Mouse (Mus musculus) myocyte (in vitro differentiated cells): ENCODE data around the gene Mia. TPM values are rescaled to one million over a fixed set of nuclear protein-coding genes. Genes with fewer than 3 reads are reported as not detected.

Experiments
- H3K27me3 ChIP-seq: one replicate; pipeline ENCODE4 v1.6.1; 2011; ENCODE audit not compliant: control insufficient read depth, insufficient read depth, insufficient read length
- H3K36me3 ChIP-seq: one replicate; pipeline ENCODE4 v1.6.1; 2011; ENCODE audit not compliant: control insufficient read depth, insufficient read depth
- H3K4me2 ChIP-seq: one replicate; pipeline ENCODE4 v1.6.1; 2011; ENCODE audit warnings: low read depth, control low read depth
- H3K4me3 ChIP-seq: one replicate; pipeline ENCODE4 v1.5.1; 2011; ENCODE audit warnings: mild to moderate bottlenecking, control low read depth, moderate library complexity
- H3K79me2 ChIP-seq: one replicate; pipeline ENCODE4 v1.6.1; 2011; ENCODE audit not compliant: control insufficient read depth, insufficient read depth
- H3ac ChIP-seq: one replicate; pipeline ENCODE4 v1.6.1; 2011; ENCODE audit not compliant: control insufficient read depth, insufficient read length
- CEBPB ChIP-seq: IDR thresholded peaks from 2 replicates; pipeline ENCODE4 v1.6.1; 2011; ENCODE audit warnings: mild to moderate bottlenecking, moderate library complexity; ENCODE audit not compliant: poor library complexity, insufficient read depth, severe bottlenecking
- E2F4 ChIP-seq: IDR thresholded peaks from one replicate; pipeline ENCODE4 v1.6.1; 2011; ENCODE audit warnings: mild to moderate bottlenecking, control low read depth, moderate library complexity; ENCODE audit not compliant: insufficient read depth
- MAX ChIP-seq: IDR thresholded peaks from one replicate; pipeline ENCODE4 v1.6.1; 2011; ENCODE audit warnings: low read depth, mild to moderate bottlenecking, control low read depth
- MYOD1 ChIP-seq, 3 experiments: IDR thresholded peaks; one replicate each; pipeline ENCODE4 v1.6.1; 2011; ENCODE audit warnings: control low read depth in 2 of 3, low read depth in 2 of 3, mild to moderate bottlenecking in 2 of 3, moderate library complexity in 1 of 3; ENCODE audit not compliant: insufficient read length in 2 of 3, control insufficient read depth in 1 of 3
- MYOG ChIP-seq, 3 experiments: IDR thresholded peaks; one replicate each; pipeline ENCODE4 v1.6.1; 2011; ENCODE audit warnings: control low read depth in 2 of 3, low read depth in 2 of 3, mild to moderate bottlenecking in 2 of 3; ENCODE audit not compliant: insufficient read length in 2 of 3, control insufficient read depth in 1 of 3, insufficient read depth in 1 of 3
- POLR2A ChIP-seq: IDR thresholded peaks from one replicate; pipeline ENCODE4 v1.6.1; 2011; ENCODE audit warnings: low read depth, mild to moderate bottlenecking, control low read depth, moderate library complexity; ENCODE audit not compliant: insufficient read length
- POLR2AphosphoS2 ChIP-seq: IDR thresholded peaks from one replicate; pipeline ENCODE4 v1.6.1; 2011; ENCODE audit warnings: low read depth, control low read depth; ENCODE audit not compliant: insufficient read length
- REST ChIP-seq: IDR thresholded peaks from one replicate; pipeline ENCODE4 v1.6.1; 2011; ENCODE audit warnings: mild to moderate bottlenecking, control low read depth, moderate library complexity; ENCODE audit not compliant: insufficient read depth, insufficient read length
- SRF ChIP-seq: IDR thresholded peaks from one replicate; pipeline ENCODE4 v1.6.1; 2011; ENCODE audit warnings: low read depth; ENCODE audit not compliant: control insufficient read depth, insufficient read length
- TCF12 ChIP-seq: IDR thresholded peaks from one replicate; pipeline ENCODE4 v1.6.1; 2011; ENCODE audit warnings: mild to moderate bottlenecking, control low read depth; ENCODE audit not compliant: poor library complexity, insufficient read depth, severe bottlenecking
- TCF3 ChIP-seq: IDR thresholded peaks from one replicate; pipeline ENCODE4 v1.6.1; 2011; ENCODE audit warnings: low read depth, control low read depth; ENCODE audit not compliant: insufficient read length
- USF1 ChIP-seq: IDR thresholded peaks from one replicate; pipeline ENCODE4 v1.6.1; 2011; ENCODE audit warnings: low read depth, mild to moderate bottlenecking, control low read depth, moderate library complexity
- polyA plus RNA-seq: library from polyadenylated mRNA; unstranded; fragments of >200 nt; fragmentation: generic; extraction: Trizol; gene quantifications from one replicate; pipeline ENCODE4 v1.2.1, GENCODE M21; 2012; ENCODE audit warnings: missing spikeins

Gene Mia
- polyA plus RNA-seq, 1 experiment: 0.13 TPM

DNA sequence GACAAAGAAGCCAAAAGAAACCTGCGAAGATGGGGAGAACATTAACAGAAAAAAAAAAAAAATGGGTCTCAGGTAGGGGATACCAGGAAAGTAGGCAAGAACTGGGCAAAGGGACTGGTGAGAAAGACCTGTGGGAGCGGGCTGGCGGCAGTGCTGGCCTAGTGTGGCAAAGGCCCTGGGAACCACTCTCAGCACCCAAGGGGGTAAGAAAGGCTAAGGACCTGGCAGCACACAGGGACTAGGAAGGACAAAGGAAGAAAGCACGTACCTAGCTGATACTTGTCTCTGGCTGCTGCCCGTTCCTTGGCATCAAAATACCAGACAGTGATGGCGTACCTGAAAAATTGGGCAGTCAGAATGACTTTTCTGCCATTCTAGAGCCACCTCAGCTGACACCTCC, 21.7 kb downstream of the Mia start:
- Histone ChIP-seq H3ac (no peak overlapping the region), H3K4me3 (no peak overlapping the region), H3K4me2 (no peak overlapping the region), H3K79me2 (no peaks in the 10 kb centered on the region), H3K36me3 (no peaks in the 10 kb centered on the region), H3K27me3 (no peaks in the 10 kb centered on the region)
- TF ChIP-seq MYOD1 (IDR thresholded peaks at IDR 0.05; ENCODE audit: control insufficient read depth in 1 of 3, insufficient read length in 2 of 3, low read depth in 2 of 3) (no peak), POLR2A (no peak), MAX (no peak), USF1 (no peak), SRF (no peak), TCF12 (no peak), CEBPB (no peak), REST (no peak), MYOG (IDR thresholded peaks at IDR 0.05; ENCODE audit: control insufficient read depth in 1 of 3, insufficient read depth in 1 of 3, insufficient read length in 2 of 3, low read depth in 2 of 3) (no peak), TCF3 (no peak), E2F4 (no peak), POLR2AphosphoS2 (no peak)

DNA sequence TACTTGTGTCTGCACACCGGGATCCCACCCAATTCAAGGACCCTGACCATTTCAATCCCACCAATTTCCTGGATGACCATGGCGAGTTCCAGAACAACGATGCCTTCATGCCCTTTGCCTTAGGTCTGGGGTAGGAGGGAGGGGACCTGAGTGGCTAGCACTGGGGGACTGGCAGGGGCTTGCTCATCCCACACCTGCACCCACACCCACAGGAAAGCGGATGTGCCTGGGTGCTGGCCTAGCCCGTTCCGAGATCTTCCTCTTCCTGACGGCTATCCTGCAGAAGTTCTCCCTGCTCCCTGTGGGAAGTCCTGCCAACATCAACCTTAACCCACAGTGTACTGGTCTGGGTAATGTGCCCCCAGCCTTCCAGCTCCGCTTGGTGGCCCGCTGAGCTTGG, 22.8 kb downstream of the Mia start:
- H3K27me3 ChIP-seq: no peaks in the 10 kb centered on the region
- H3K79me2 ChIP-seq: no peaks in the 10 kb centered on the region
- no peaks in the 10 kb centered on the region for H3K36me3 ChIP-seq
- H3K4me3 ChIP-seq: no peak overlapping the region
- no peak overlapping the region for H3ac ChIP-seq
- TF ChIP-seq MAX (no peak), MYOG (IDR thresholded peaks at IDR 0.05; ENCODE audit: control insufficient read depth in 1 of 3, insufficient read depth in 1 of 3, insufficient read length in 2 of 3, low read depth in 2 of 3) (no peak), TCF12 (no peak), TCF3 (no peak), E2F4 (no peak), REST (no peak), POLR2AphosphoS2 (no peak), SRF (no peak), MYOD1 (IDR thresholded peaks at IDR 0.05; ENCODE audit: control insufficient read depth in 1 of 3, insufficient read length in 2 of 3, low read depth in 2 of 3) (no peak), USF1 (no peak), POLR2A (no peak), CEBPB (no peak)
- H3K4me2 ChIP-seq: no peak overlapping the region

DNA sequence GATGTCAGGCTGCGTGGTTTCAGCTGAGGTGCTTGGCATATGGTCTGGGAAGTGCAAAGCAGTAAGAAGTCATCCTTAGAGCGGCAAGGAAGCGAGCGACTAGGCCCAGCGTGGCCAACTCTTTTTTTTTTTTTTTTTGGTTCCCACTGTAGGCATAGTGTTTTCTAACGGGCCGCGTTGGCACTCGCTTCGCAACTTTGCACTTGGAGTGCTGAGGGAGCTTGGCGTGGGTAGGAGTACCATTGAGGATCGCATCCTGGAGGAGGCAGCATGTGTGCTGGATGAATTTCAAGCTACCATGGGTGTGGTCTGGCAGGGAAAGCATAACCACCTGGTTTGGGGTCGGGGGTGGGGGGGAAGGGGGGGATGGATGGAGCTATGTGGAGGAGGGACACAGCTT, 25.0 kb downstream of the Mia start:
- no peak overlapping the region for H3K4me3 ChIP-seq
- TF ChIP-seq POLR2AphosphoS2: no peak
- no peak for TF ChIP-seq SRF
- no peak for TF ChIP-seq USF1
- no peak for TF ChIP-seq CEBPB
- no peak for TF ChIP-seq E2F4
- no peak for TF ChIP-seq MAX
- no peak for TF ChIP-seq TCF3
- no peak for TF ChIP-seq POLR2A
- TF ChIP-seq MYOG (IDR thresholded peaks at IDR 0.05; ENCODE audit: control insufficient read depth in 1 of 3, insufficient read depth in 1 of 3, insufficient read length in 2 of 3, low read depth in 2 of 3): no peak
- TF ChIP-seq TCF12: no peak
- TF ChIP-seq REST: no peak
- no peak for TF ChIP-seq MYOD1 (IDR thresholded peaks at IDR 0.05; ENCODE audit: control insufficient read depth in 1 of 3, insufficient read length in 2 of 3, low read depth in 2 of 3)
- H3K4me2 ChIP-seq: no peak overlapping the region
- no peak overlapping the region for H3ac ChIP-seq
- no peaks in the 10 kb centered on the region for H3K79me2 ChIP-seq
- no peaks in the 10 kb centered on the region for H3K27me3 ChIP-seq
- H3K36me3 ChIP-seq: no peaks in the 10 kb centered on the region

DNA sequence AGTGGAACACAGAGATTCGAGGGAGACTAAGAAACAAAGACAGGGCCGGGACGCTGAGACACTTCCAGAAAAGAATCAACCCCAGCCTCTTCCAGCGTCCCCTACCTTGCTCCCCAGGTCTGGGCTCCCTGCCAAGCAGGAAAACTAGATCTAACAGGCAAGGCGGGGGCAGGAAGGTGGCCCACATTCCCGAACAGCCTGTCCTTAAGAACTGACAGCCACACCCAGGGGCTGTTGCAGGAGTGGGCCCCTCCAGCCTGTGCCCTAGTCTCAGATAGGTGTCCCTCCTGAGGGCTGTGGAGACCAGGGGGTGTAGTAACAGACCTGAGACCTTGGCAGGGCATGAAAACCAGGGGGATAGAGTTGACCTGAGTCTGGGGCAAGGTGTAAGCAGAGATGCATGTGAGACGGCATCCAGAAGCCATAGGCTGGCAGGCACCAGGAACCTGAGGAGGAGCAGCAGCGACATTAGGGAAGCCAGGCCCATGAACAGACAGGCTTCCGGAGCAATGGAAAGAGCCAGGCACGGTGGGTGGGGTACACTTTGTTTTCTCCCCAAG, 27.7 kb downstream of the Mia start, which contains the start of gene Cyp2t4:
Gene Cyp2t4, plus strand, starts transcription at position 510 of the 560 bp plus-strand sequence.
- TF ChIP-seq TCF3: no peak
- TF ChIP-seq CEBPB: no peak
- TF ChIP-seq TCF12: no peak
- no peak for TF ChIP-seq REST
- no peak for TF ChIP-seq POLR2AphosphoS2
- no peak for TF ChIP-seq MAX
- TF ChIP-seq MYOD1 (IDR thresholded peaks at IDR 0.05; ENCODE audit: control insufficient read depth in 1 of 3, insufficient read length in 2 of 3, low read depth in 2 of 3): no peak
- no peak for TF ChIP-seq E2F4
- TF ChIP-seq SRF: no peak
- Histone ChIP-seq H3K79me2 (no peaks in the 10 kb centered on the region), H3K4me3 (no peak within 1 kb of the TSS), H3ac (no peak within 1 kb of the TSS), H3K4me2 (no peak within 1 kb of the TSS), H3K36me3 (no peaks in the 10 kb centered on the region), H3K27me3 (no peaks in the 10 kb centered on the region)

DNA sequence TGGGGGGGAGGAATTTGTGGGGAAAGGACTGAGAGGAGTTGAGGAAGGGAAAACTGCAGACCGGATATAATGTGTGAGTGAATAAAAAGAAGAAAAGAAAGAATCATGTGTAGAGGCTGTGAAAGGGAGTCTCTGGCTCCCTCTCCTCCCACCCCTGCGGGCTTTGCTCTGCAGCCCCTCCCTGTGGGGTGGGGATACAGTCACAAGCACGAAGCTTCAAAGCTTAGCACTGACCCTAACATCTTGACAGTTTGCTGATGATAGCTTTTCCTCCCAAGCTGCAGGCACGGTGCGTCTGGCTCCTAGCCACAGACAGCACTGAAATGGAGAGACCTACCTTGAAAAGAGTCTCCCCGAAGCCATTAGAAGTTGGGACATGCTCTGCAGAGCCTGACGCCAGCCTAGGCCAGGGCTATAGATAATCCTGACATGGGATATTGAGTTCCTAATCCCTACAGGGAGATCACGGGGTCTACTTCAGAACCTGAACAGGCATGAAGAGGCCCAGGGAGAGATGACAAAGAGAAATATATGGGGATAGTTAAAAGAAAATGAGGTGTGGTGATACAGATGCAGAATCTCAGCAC, 44.5 kb downstream of the Mia start:
- no peak overlapping the region for H3K4me3 ChIP-seq
- H3ac ChIP-seq: no peak overlapping the region
- no peak overlapping the region for H3K4me2 ChIP-seq
- TF ChIP-seq MAX: no peak
- TF ChIP-seq SRF: no peak
- no peaks in the 10 kb centered on the region for H3K79me2 ChIP-seq
- H3K27me3 ChIP-seq: peaks cover under 1% of the 10 kb centered on the region
- no peaks in the 10 kb centered on the region for H3K36me3 ChIP-seq
